ENCODE assay signal across 8 mouse cellular contexts in the genomic region with DNA sequence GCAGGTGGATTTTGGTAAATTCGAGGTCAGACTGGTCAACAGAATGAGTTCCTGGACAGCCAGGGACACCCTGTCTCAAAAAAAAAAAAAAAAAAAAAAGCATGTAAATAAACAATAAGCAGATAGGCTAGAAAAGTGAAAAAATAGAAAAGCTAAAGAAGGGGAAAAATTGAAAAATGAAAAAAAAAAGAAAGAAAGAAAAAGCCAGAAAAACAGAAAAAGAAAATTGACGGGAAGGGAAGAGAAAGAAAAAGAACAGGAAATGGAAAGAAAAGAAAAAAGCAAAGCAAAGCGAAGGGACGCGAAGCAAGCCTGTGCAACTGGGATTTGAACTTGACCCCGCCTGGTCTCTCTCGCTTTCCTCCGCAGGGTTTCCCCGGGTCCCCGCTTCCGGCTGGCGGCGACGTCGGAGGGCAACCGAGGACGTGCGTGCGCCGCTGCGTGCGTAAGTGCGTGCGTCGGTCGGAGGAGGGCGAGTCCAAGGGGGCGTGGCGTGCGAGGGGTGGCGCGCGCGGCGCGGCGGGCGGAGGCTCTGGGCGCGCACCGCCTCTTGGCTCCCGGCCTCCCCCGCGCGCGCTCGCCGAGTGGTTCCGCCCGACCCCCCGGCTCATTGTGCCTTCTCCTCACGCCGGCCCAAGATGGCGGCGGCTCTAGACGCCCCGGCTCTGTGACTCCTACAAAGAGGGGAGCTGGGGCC. TPM values are rescaled to one million over a fixed set of nuclear protein-coding genes. Genes with fewer than 3 reads are reported as not detected.
DNase-seq lines count a peak whose midpoint lies in the region; ATAC-seq and TF ChIP-seq lines count a peak whose summit lies in the region.

Gene Dot1l (plus strand): TSS at position 613 of the 697 bp plus-strand sequence.

- peak within 1 kb of the TSS; percentile 93 for H3K4me3 ChIP-seq in cortical plate, adult 2 months (ENCODE audit: insufficient read depth, low read length)

- peak; percentile 72 for ATAC-seq in activated CD4-positive, CD25-positive, alpha-beta regulatory T cell, adult 4 months
- peak; percentile 71 for ATAC-seq in megakaryocyte progenitor cell, adult 5-6 weeks (replicated peaks; ENCODE audit: poor library complexity)

- TF ChIP-seq POLR2A in cortical plate, adult 2 months (IDR thresholded peaks at IDR 0.05; ENCODE audit: extremely low read depth, insufficient read depth, low read length): peak; percentile 45; the same call in 1 of the 2 replicates

- no peak for TF ChIP-seq CTCF in cortical plate, adult 2 months (IDR thresholded peaks at IDR 0.05; ENCODE audit: extremely low read depth, insufficient read depth, low read length)

- H3K27ac ChIP-seq in cortical plate, adult 2 months (ENCODE audit: insufficient read depth, low read length): peak within 1 kb of the TSS; percentile 92

- DNase-seq in gastrocnemius, postnatal 10 days: peak; percentile 99
- DNase-seq in induced T-regulatory cell, adult 2 months (ENCODE audit: low read depth): peak; percentile 99
- peak; percentile 94 to 97 for DNase-seq in left cerebral cortex, adult 9 months (ENCODE audit: low spot score in 2 of 2)
- DNase-seq in right cerebral cortex, postnatal 14 days: peak; percentile 99
- DNase-seq in urinary bladder, postnatal 36 days (ENCODE audit: low spot score in 2 of 2): peak; percentile 93 to 97

- H3K4me1 ChIP-seq in cortical plate, adult 2 months (ENCODE audit: control insufficient read depth, insufficient read depth, low read length): peaks cover 28% of the 10 kb centered on the region

RNA-seq across cellular contexts. Expression of gene Dot1l, which starts in this region (rescaled TPM):
- 10 to 100 TPM; 13.6 to 18.0 TPM for polyA plus RNA-seq in activated CD4-positive, CD25-positive, alpha-beta regulatory T cell, adult 4 months (2017; shearing (Covaris generic))
- polyA plus RNA-seq in cortical plate, adult 2 months (2012; rRNA removed): 45.9 and 47.8 TPM in 2 replicates
- 10 to 100 TPM; 25.9 to 46.0 TPM for total RNA-seq in gastrocnemius, postnatal 10 days (2021)
- 29.2 and 34.8 TPM in 2 replicates for total RNA-seq in megakaryocyte progenitor cell, adult 5-6 weeks (2015)
- 9.0 and 9.7 TPM in 2 replicates for total RNA-seq in megakaryocyte progenitor cell, adult 5-6 weeks (2017)

Comparison
In these comparisons a context has a peak if more than half of its experiments do, and no peak if none do; other contexts are left out.
1. Peak in every context shown above with its lines: DNase-seq, ATAC-seq, H3K4me3 ChIP-seq and H3K27ac ChIP-seq.